Mouse (Mus musculus) olfactory bulb, adult 2 months (tissue): ENCODE measurements around the gene Nxt1. TPM values are rescaled to one million over a fixed set of nuclear protein-coding genes. Genes with fewer than 3 reads are reported as not detected.

Source experiments
- H3K27ac ChIP-seq: fragments of 200-500 bp; 2 replicates; pipeline ENCODE4 v1.5.1; 2012; ENCODE audit warnings: low read depth, low read length; ENCODE audit not compliant: insufficient read depth
- H3K4me1 ChIP-seq: fragments of 200-500 bp; 2 replicates; pipeline ENCODE4 v1.6.1; 2012; ENCODE audit warnings: low read length; ENCODE audit not compliant: control insufficient read depth, insufficient read depth
- H3K4me3 ChIP-seq: fragments of 200-500 bp; 2 replicates; pipeline ENCODE4 v1.5.1; 2012; ENCODE audit warnings: mild to moderate bottlenecking, low read depth, low read length, moderate library complexity; ENCODE audit not compliant: insufficient read depth
- CTCF ChIP-seq: fragments of 200-500 bp; IDR thresholded peaks from 2 replicates; pipeline ENCODE4 v1.5.1; 2012; ENCODE audit warnings: low read depth, mild to moderate bottlenecking, low read length, moderate library complexity; ENCODE audit not compliant: insufficient read depth
- POLR2A ChIP-seq: fragments of 200-500 bp; IDR thresholded peaks from 2 replicates; pipeline ENCODE4 v1.6.1; 2012; ENCODE audit warnings: mild to moderate bottlenecking, low read depth, low read length, moderate library complexity; ENCODE audit not compliant: insufficient read depth
- WGBS: fragments of 180-500 bp; shearing (Covaris S2); methylation state at CpG from one replicate; pipeline ENCODE4 v1.1.7; 2018; 5-methylcytosine and 5-hydroxymethylcytosine counted together
- polyA plus RNA-seq: library from polyadenylated mRNA; stranded (reverse); fragments of >200 nt; gene quantifications from 2 replicates; pipeline ENCODE4 v1.2.4, GENCODE M21; 2012; ENCODE audit warnings: low replicate concordance; ENCODE audit not compliant: missing spikeins, insufficient read depth, insufficient read length

Nxt1 gene
- polyA plus RNA-seq, 1 experiment, result not detected

DNA sequence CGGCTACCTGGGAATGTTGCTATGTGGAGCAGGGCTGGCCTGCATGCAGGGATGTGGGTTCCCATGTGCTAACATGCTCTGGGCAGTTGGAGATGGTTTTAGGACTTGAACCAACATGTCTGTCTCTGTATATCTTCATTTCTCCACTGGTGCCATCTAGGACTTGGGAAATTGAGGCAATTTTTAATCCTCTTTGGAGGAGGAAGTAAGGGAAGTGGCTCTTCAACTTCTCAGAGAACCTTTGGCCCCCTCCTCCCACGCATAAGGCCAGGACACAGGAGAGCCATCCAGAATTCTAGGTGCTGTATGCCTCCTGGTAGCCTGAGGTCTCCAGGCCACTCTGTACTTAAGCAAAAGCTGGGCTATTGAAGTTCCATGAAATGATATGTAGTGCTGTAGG, 12.6 kb downstream of the Nxt1 start:
- WGBS, result 97% methylated on average over 2 of the region's 2 CpGs
- Histone ChIP-seq H3K4me1 (peaks cover 16% of the 10 kb centered on the region), H3K27ac (no peak overlapping the region), H3K4me3 (no peak overlapping the region)
- TF ChIP-seq POLR2A (no peak), CTCF (no peak)

DNA sequence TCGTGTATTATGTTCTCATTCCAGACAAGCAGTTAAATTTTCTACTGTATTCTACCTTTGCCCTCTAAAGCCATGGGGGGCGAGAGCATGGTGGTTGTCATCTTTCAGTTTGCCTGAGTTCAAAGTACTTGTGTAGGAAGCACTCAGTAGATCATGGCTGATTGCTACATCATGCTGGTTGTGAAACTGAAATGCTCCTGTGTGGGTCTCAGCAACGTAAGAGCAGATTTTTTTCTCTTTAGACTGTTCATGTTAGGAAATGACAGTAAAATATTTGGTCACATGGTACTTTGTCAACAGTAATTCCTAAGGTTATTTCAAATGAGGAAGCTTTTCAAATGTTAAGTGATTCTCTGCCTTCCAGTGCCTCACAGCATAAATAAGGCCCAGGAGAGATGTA, 13.3 kb downstream of the Nxt1 start:
- H3K4me1 ChIP-seq, result peaks cover 16% of the 10 kb centered on the region
- WGBS, result 90% methylated on average over 3 of the region's 3 CpGs
- no peak overlapping the region for H3K4me3 ChIP-seq
- no peak overlapping the region for H3K27ac ChIP-seq
- TF ChIP-seq POLR2A (no peak), CTCF (no peak)

DNA sequence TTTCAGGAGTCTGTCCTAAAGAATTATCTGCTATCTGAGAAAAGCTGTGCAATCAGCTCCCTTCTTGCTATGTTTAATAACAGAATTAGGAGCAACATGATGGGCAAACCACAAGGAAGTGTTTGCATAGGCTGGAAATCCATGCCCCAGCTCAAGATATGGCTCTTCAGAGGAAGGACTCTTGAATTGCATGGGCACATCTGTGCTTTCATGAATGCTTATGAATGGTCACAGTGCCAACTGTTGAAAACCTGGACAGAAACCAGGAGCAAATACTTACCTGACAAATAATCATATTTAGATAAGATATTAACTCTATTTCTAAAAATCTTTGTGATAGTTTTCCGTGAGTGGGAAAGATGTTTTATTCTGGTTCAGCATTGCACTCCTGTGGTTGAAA, 14.5 kb downstream of the Nxt1 start:
- no peak overlapping the region for H3K4me3 ChIP-seq
- H3K27ac ChIP-seq, result no peak overlapping the region
- peaks cover 11% of the 10 kb centered on the region for H3K4me1 ChIP-seq
- TF ChIP-seq CTCF (no peak), POLR2A (no peak)
- WGBS, result 97% methylated on average over 1 of the region's 1 CpGs

DNA sequence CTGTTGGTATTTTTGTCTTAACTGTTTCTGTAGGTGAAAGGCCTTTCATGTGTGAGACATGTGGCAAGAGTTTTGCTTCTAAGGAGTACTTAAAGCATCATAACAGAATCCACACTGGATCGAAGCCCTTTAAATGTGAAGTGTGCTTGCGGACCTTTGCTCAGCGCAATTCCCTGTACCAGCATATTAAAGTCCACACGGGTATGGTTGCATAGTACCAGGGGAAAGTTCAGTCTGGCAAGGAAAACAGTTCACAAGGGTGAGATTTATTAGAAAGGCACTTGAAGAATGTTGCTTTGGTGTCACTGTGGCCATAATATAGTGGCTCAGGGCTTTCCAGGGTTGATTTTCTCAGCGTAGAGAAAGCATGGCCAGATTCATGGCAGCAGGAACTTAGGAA, 15.6 kb downstream of the Nxt1 start:
- H3K27ac ChIP-seq, result no peak overlapping the region
- H3K4me1 ChIP-seq, result peaks cover 8% of the 10 kb centered on the region
- 95% methylated on average over 5 of the region's 5 CpGs for WGBS
- no peak for TF ChIP-seq POLR2A
- no peak for TF ChIP-seq CTCF
- H3K4me3 ChIP-seq, result no peak overlapping the region

DNA sequence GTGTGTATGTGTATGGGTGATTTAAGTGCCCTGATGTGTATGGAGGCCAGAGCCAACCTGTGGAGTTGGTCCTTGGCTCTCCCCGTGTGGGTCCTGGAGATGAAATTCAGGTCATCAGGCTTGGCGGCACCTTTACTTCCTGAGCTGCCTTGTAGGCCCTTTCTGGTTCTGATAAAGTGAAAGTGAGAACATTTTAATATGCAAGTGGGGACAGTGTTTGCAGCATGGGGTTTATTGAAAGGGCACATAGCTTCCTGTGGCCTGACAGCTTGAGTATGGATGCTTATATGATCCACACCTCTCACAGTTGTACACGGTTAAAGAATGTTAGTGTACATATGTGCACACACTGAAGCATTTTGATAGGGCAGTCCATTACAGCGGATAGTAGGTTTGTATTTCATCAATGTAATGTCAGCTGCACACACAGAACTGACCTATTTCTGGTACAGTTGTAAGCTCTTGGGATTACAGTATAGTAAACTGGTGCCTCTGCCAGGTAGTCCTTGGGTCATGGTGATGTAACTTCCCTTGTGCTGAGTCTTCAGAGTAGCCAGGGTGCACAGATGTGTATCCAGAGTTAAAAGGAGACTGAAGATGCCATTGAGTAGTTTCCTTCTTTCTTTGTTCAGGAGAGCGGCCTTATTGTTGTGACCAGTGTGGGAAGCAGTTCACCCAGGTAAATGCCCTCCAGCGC, 17.2 kb downstream of the Nxt1 start:
- Histone ChIP-seq H3K4me3 (no peak overlapping the region), H3K27ac (no peak overlapping the region), H3K4me1 (peaks cover 7% of the 10 kb centered on the region)
- WGBS, result 92% methylated on average over 6 of the region's 6 CpGs
- TF ChIP-seq POLR2A (no peak), CTCF (no peak)

DNA sequence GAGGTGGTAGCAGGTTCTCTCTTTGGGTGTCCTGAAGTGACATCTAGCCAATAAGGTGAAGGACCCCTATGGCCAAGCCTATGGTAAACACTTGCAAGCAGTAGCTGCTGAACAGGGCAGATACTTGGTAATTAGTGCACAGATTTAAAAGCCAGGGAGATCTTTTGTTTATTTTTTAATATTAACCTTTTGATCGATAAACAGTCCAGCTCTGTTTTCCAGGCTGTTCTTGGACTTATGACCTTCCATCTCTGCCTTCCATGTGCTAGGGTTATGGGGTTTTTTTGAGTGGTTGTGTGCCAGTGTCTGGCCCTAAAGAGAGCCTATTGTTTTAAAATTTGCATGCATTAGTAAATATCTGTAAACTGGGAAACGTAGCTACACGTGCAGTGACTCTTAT, 17.9 kb downstream of the Nxt1 start:
- no peak overlapping the region for H3K27ac ChIP-seq
- H3K4me3 ChIP-seq, result no peak overlapping the region
- TF ChIP-seq CTCF (no peak), POLR2A (no peak)
- 80% methylated on average over 3 of the region's 3 CpGs for WGBS
- peaks cover 2% of the 10 kb centered on the region; the same call in 1 of the 2 replicates for H3K4me1 ChIP-seq

DNA sequence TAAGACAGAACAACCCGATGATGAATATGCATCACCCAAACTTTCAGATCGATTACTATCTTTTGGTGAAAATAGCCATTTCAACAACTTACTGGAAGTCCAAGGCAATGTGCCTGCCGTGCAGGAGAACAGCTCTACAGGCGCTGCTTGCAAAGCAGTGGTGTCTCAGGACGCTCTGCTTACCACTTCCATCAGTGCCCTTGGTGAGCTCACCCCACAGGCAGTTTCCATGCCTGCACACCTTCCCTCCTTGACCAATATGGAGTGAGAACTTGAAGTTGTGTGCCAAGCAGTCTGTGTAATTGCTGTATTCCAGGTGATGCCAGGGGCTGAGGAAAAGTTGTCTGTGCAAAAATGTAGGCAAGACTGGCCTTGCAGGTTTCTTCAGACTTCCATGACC, 18.4 kb downstream of the Nxt1 start:
- TF ChIP-seq POLR2A (no peak), CTCF (no peak)
- WGBS, result 92% methylated on average over 5 of the region's 5 CpGs
- peaks cover 2% of the 10 kb centered on the region; the same call in 1 of the 2 replicates for H3K4me1 ChIP-seq
- no peak overlapping the region; the same call in 1 of the 2 replicates for H3K27ac ChIP-seq
- no peak overlapping the region for H3K4me3 ChIP-seq

DNA sequence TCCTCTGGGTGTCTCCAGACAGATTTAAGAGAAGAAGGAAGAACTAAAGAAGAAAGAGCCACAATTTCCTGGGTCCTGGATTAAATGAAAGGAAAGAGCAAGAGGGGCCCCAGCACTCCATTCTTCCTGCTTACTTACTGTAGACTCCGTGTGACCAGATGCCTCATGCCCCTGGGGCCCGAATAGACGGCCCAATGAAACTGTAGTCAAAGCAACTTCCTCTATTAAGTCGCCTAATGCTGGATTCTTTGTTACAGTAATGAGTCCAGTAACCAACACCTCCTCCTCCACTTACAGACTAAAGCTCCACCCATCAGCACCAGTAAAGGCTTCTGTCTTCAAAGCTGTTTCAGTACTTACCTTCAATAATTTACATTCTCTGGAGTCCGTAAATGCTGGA, 26.2 kb downstream of the Nxt1 start:
- no peak overlapping the region for H3K4me3 ChIP-seq
- no peak overlapping the region for H3K27ac ChIP-seq
- H3K4me1 ChIP-seq, result no peaks in the 10 kb centered on the region
- 56% methylated on average over 5 of the region's 5 CpGs for WGBS
- no peak for TF ChIP-seq CTCF
- TF ChIP-seq POLR2A, result no peak

DNA sequence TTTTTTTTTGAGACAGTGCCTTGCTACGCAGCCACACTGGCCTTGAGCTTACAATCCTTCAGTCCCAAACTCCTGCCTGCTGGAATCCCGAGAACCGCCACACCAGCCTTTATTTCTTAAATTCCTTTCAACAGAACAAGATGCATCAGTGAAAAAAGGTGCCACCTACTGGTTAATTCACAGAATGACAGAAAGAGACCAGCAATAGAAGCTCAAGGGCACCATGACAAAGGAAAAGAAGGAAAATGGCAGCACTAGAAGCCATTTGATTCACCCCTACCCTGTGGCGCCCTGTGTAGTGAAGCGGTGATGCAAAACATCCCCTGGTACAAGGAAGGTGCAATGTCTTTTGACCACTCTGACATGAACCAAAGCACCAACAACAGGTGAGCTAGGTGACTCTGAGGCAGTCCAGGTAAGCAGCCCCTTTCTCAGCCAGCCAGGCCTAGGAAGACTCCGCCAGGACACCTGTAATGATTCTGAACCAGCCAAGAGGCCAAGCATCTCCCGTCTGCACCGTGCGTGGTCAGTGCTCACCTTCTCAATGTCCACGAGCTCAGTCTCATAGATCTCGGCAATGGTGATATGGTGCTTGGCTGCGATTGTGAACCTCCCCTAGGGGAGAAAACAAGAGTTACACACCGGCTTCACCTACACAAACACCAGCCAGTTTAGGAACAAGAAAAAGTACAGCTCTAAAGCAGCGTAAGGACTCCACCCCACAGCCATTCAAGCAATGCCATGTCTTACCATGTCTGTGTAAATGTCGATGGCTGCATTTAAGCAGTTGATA, 34.2 kb downstream of the Nxt1 start:
- H3K4me3 ChIP-seq, result no peak overlapping the region
- no peak for TF ChIP-seq CTCF
- no peak for TF ChIP-seq POLR2A
- peaks cover 9% of the 10 kb centered on the region for H3K4me1 ChIP-seq
- WGBS, result 75% methylated on average over 15 of the region's 15 CpGs
- no peak overlapping the region; the same call in 1 of the 2 replicates for H3K27ac ChIP-seq

DNA sequence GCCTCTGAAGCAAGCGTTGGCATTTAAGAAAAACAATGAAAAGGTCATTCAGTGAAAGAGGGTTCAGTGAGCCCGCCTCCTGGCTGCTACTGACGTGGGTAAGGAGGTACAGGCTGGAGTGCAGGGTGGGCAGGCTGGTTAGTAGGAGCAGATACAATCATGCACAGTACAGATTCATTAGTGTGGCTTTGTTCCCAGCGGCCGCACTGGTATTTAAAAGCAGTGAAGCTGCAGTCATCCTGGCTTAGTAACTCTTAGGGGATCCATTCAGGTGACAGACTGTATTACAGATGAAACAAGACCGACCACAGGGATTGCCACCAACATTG, 34.8 kb downstream of the Nxt1 start:
- no peak for TF ChIP-seq POLR2A
- no peak for TF ChIP-seq CTCF
- H3K4me3 ChIP-seq, result no peak overlapping the region
- no peak overlapping the region; the same call in 1 of the 2 replicates for H3K27ac ChIP-seq
- WGBS, result 45% methylated on average over 6 of the region's 6 CpGs
- H3K4me1 ChIP-seq, result peaks cover 9% of the 10 kb centered on the region
